Mouse (Mus musculus): ENCODE data around the gene Cped1.
A peak's percentile ranks its signal among the peaks of the same experiment; 100 is the strongest.
"Not testable (repeated sequence)": the region's sequence is repeated elsewhere in the genome, so short reads cannot be mapped to it uniquely, and the experiment has no call there.

Cped1 gene

GRCm38 (mm10) chr6:22026761-22027594 is 41.3 kb downstream of the Cped1 start:
- DNase-seq (ENCODE audit: low spot score): no peak

DNA sequence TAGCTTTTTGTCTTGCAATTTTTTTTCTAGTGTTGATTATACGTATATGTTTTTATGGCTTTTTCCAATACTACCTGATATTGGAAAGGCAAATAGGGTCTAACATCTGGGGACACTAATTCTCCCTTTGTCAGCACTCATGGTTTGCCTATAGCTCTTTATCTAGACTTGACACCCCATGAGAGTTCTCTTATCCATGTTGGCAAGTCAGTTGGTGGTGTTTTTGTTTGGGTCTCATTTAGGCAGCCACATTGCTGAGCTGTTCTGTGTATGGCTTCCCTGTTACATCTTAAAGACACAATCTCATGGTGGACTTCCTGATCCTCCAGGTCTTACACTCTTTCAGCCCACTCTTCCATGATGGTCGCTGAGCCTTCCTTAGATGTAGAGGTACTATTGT is 42.1 kb downstream of the Cped1 start:
- DNase-seq (ENCODE audit: low spot score): no peak

GRCm38 (mm10) chr6:22030381-22030780 is 44.7 kb downstream of the Cped1 start:
- no peak for DNase-seq (ENCODE audit: low spot score)

- DNase-seq (ENCODE audit: low spot score): no peak
Measured at GRCm38 (mm10) chr6:22033188-22033587, 47.5 kb downstream of the Cped1 start.

- no peak for DNase-seq (ENCODE audit: low spot score)
Measured at GRCm38 (mm10) chr6:22035408-22035807, 49.7 kb downstream of the Cped1 start.

DNA sequence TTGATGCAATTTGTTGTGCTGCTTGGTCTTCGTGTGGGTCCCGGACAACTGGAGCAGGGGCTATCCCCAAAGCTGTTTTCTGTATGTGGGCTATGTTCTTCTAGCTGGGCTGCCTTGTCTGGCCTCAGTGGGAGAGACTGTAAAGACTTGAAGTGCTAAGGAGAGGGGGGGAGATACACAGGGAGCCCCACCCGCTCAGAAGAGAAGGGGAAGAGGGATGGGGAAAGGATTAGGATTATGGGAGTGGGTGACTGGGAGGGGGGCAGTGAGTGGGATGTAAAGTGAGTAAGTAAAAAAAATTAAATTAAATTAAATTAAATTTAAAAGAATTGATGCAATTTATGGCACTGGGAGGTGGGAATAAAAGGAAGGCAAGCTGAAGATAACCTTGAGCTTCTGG is 50.2 kb downstream of the Cped1 start:
- no peak for DNase-seq (ENCODE audit: low spot score)

DNA sequence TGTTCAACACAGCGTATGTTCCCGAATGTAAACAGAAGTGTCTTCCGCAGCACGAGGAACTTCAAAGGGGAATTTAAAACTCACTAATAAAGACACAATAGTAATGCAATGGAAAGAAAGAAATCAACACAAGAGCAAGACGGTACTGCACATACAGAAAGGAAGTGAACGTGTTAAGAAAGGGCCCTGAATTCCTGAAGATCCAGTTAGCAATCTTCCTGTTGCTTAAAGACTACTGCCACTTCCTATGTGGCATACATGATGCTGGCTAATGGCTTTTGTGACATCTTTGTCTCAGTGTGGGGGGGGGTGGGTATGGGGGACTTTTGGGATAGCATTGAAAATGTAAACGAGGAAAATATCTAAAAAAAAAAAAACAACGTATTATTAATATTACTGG is 50.7 kb downstream of the Cped1 start:
- DNase-seq (ENCODE audit: low spot score): no peak

- DNase-seq (ENCODE audit: low spot score): no peak
Measured at GRCm38 (mm10) chr6:22036911-22037310, 51.2 kb downstream of the Cped1 start.

- DNase-seq (ENCODE audit: low spot score): no peak
Measured at GRCm38 (mm10) chr6:22037441-22038050, 51.8 kb downstream of the Cped1 start.

- not testable (repeated sequence) for DNase-seq (ENCODE audit: low spot score)
Measured at GRCm38 (mm10) chr6:22039666-22040065, 54.0 kb downstream of the Cped1 start.

- no peak for DNase-seq (ENCODE audit: low spot score)
Measured at GRCm38 (mm10) chr6:22044880-22045605, 59.3 kb downstream of the Cped1 start.

DNA sequence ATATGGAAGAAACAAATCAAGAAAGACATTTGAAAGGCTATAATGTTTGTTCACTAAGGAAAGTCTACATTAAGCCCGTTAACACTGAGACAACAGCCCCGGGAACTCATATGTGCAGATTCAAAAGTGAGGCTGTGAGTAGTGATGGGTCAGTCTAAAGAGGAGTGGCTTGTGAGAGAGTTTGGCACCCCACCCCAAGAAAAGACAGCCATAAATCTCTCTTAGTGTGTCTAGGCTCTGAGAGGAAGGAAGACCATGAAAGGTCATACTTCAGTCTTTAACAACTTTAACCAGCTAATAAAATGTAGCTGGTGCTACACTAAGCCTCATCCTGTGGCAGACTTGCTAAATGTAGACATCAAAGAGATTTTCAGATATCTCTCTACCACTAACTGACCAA is 61.4 kb downstream of the Cped1 start:
- no peak for DNase-seq (ENCODE audit: low spot score)

GRCm38 (mm10) chr6:22049093-22049492 is 63.4 kb downstream of the Cped1 start:
- no peak for DNase-seq (ENCODE audit: low spot score)

GRCm38 (mm10) chr6:22051526-22051925 is 65.8 kb downstream of the Cped1 start:
- DNase-seq (ENCODE audit: low spot score): no peak

- no peak for DNase-seq (ENCODE audit: low spot score)
Measured at GRCm38 (mm10) chr6:22053014-22053413, 67.3 kb downstream of the Cped1 start.

DNA sequence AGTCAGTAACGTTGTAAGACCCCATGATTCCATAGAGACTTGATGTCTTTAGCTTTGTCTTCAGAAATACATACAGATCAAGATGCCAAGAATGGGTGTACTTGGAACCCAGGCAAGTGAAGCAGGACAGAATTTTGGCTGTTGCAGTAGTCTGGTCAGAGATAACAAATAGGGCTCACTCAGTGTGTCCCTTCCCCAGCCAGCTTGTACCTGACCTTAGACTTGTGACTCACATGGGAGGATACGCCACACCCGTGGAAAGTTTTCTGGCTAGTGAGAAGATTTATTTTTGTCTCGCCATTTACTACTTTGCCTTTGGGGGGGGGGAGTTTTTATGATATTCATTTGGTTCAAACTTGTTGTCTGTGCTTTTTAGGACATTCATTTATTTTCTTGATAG is 78.6 kb downstream of the Cped1 start:
- DNase-seq (ENCODE audit: low spot score): peak; percentile 21

DNA sequence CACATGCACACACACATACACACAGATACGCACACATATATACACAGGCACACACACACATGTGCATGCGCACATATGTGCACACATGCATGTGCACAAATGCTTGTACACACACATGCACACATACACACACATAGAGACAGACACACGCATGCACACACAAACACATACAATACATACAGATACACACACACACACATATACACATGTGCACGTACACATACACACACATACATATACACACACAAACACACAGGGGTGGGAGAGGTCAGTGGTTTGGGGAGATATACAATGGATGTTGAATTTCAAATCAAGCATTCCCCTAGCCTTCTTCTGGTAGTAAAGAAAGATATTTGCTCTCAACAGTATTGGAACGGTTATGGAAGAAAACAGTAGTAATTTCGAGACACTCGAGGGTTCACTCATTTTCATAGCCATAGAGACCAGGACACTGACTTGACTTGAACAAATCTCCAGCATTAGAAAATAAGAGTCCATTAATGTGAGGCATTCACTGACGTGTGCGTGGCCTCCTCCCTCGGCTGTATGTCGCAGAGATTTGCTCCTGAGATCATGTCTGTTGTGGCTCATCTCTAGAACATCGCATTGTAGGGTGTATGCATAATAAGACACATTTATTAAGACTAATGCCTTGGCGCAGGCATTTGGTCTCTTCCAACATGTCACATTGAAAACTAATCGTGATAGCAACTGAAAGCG is 85.0 kb downstream of the Cped1 start:
- DNase-seq (ENCODE audit: low spot score): no peak

DNA sequence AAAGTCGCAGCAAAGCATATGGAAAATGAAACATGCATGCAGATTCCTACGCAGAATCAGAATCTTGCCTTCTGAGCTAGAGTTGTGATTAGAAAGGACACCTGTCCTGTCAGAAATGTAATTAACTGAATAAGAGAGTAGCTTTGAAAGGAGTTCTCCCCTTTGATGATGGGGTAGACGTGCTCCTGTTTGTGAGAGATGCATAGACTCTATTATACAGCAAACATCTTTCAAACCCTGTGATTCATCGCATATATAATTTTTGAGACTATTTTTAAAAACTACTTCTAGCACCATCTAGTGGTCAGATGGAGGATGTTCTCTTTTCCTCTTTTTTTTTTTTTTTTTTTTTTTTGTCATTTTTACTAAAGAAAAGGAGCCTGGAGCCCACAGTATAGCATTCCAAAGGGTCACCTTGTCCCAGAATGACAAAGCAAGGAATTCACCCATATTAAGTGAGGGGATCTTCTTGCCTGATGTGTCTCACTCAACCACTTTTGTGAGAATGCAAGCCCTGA is 85.7 kb downstream of the Cped1 start:
- no peak for DNase-seq (ENCODE audit: low spot score)

GRCm38 (mm10) chr6:22072737-22073136 is 87.0 kb downstream of the Cped1 start:
- DNase-seq (ENCODE audit: low spot score): no peak

DNA sequence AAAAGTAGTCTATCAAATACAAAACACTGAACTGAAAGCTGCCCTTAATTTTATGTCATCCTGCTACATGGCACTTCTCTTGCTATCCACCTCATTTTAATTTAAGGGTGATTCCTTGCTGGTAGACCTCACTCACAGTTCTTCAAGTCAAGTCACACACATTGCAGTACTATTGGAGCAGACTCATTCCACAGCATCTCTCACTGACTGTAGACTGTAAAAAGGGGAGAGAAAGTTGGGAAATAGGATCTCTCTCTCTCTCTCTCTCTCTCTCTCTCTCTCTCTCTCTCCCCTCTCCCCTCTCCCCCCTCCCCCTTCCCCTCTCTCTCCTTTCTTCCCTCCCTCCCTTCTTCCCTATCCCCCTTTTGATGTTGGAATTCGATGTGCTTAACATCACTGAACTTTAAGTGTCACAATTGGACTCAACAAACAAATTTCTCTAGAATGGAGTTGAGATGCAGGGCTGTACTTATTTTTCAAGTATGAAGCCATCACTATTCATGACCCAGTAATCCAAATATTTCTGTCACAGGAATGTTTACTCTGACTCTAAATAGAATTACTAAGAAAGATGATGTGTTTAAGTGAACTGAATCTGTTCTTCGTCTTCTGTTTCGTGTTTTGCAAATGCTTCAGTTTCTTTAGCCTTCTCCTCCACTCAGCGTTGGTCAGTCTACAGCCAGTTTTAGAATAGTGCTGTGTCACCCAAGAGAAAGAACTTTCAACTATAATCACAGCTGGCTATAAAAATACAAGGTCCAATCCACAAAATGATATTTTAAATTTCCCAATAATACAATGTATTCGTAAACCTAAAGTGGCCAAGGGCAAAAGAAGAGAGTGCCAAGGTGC is 88.7 kb downstream of the Cped1 start:
- DNase-seq (ENCODE audit: low spot score): no peak

DNA sequence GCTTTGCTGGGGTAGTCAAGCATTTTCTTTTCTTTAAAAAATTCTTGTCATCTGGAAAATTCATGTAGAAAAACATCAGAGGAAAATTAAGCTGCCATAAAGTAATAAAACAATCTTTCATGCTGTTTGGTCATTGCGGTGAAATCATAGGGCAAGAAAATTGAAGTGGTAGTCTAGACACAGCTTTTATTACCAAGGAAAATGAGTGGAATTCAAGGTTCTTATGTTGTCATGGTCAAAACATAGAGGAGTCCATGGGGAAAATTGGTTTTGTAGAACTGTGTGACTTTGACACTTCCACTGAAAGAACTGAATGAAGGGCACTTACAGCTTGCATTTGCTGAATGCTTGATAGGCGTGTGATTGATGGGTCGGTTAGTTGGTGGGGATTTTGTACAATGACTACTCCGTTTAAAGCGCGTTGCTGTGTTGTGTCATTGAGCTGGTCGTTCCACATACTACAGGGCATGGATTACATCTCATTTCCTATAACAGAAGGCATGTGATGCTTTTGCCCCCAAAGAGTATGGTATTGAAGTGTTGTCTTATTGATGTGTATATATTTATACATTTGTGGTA is 93.1 kb downstream of the Cped1 start:
- no peak for DNase-seq (ENCODE audit: low spot score)
